Mouse (Mus musculus): ENCODE results near the gene Zbtb12.

- TF ChIP-seq CTCF (IDR thresholded peaks at IDR 0.05; ENCODE audit: control insufficient read depth, insufficient read depth, insufficient replicate concordance, low read depth, low read length), result no peak
- TF ChIP-seq POLR2A (IDR thresholded peaks at IDR 0.05; ENCODE audit: control insufficient read depth, low read depth, low read length), result no peak
These were observed 53.0 kb downstream of the Zbtb12 start for GRCm38 (mm10) chr17:34932287-34932686.

All from testis, adult 2 months (tissue).